Mouse (Mus musculus) urinary bladder, postnatal 4 days (tissue): ENCODE results near the gene Tmem87b.

Experiments used
- DNase-seq, 2 experiments: peaks; one replicate each; pipeline ENCODE4 v3.0.0; 2021 to 2022; ENCODE audit warnings: low spot score in 2 of 2

Gene Tmem87b

GRCm38 (mm10) chr2:128817786-128818681 lies at the start of gene Tmem87b:
TSS of gene Tmem87b (plus strand) at chr2:128818118.
- peak; percentile 96 to 97 for DNase-seq

- no peak for DNase-seq
Measured at GRCm38 (mm10) chr2:128768545-128769247, 49.2 kb upstream of the Tmem87b start.

GRCm38 (mm10) chr2:128770557-128770956 lies 47.4 kb upstream of the Tmem87b start:
- DNase-seq = no peak

GRCm38 (mm10) chr2:128771048-128771447 lies 46.9 kb upstream of the Tmem87b start:
- no peak for DNase-seq

GRCm38 (mm10) chr2:128771750-128772338 lies 46.1 kb upstream of the Tmem87b start:
- no peak for DNase-seq

- DNase-seq = no peak
Measured at GRCm38 (mm10) chr2:128782231-128782630, 35.7 kb upstream of the Tmem87b start.

- DNase-seq = no peak
Measured at GRCm38 (mm10) chr2:128783660-128784345, 34.1 kb upstream of the Tmem87b start.

GRCm38 (mm10) chr2:128784814-128785213 lies 33.1 kb upstream of the Tmem87b start:
- no peak for DNase-seq

- no peak for DNase-seq
Measured at GRCm38 (mm10) chr2:128786341-128786740, 31.6 kb upstream of the Tmem87b start.

GRCm38 (mm10) chr2:128786795-128787194 lies 31.1 kb upstream of the Tmem87b start:
- no peak for DNase-seq

- DNase-seq = no peak
Measured at GRCm38 (mm10) chr2:128787805-128788204, 30.1 kb upstream of the Tmem87b start.

- no peak for DNase-seq
Measured at GRCm38 (mm10) chr2:128790875-128791614, 26.9 kb upstream of the Tmem87b start.

- no peak for DNase-seq
Measured at GRCm38 (mm10) chr2:128793958-128794357, 24.0 kb upstream of the Tmem87b start.

- no peak for DNase-seq
Measured at GRCm38 (mm10) chr2:128796463-128796862, 21.5 kb upstream of the Tmem87b start.

GRCm38 (mm10) chr2:128803441-128803840 lies 14.5 kb upstream of the Tmem87b start:
- no peak for DNase-seq

- no peak for DNase-seq
Measured at GRCm38 (mm10) chr2:128805341-128805740, 12.6 kb upstream of the Tmem87b start.

GRCm38 (mm10) chr2:128806561-128806960 lies 11.4 kb upstream of the Tmem87b start:
- DNase-seq = no peak

GRCm38 (mm10) chr2:128812761-128813160 lies 5.2 kb upstream of the Tmem87b start:
- no peak for DNase-seq

- DNase-seq = no peak
Measured at GRCm38 (mm10) chr2:128816311-128816710, 1.6 kb upstream of the Tmem87b start.

- DNase-seq = no peak
Measured at GRCm38 (mm10) chr2:128816916-128817315, 1.0 kb upstream of the Tmem87b start.

- no peak for DNase-seq
Measured at GRCm38 (mm10) chr2:128817387-128817785, 532 bp upstream of the Tmem87b start.
